Mouse (Mus musculus): ENCODE results near the gene B4galt2. TPM values are rescaled to one million over a fixed set of nuclear protein-coding genes. Genes with fewer than 3 reads are reported as not detected.

Gene B4galt2
- polyA plus RNA-seq, 1 experiment: 37.7 TPM

DNA sequence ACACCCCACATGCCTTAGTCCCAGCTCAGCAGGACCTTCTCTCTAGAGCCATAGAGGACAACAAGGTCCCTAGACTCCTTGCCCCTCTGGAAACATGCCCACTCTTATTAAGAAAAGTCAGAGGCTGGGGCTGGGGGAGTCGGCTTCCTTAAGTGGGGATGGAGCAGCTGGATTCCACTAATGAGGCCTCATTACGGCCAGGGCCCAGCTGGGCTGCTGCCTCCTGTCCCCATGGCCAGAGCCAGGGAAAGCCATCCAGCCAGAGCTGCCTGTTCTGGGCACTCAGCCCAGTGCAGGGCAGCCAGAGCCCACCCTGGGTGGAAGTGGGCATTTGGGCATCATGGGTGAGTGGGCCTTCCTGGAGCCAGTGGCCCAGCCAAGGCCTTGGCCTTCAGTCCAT is 36.3 kb downstream of the B4galt2 start:
- Histone ChIP-seq H3K36me3 (ENCODE audit: control insufficient read depth, insufficient read depth) (no peaks in the 10 kb centered on the region), H3K27me3 (ENCODE audit: control insufficient read depth, insufficient read depth, insufficient read length) (no peaks in the 10 kb centered on the region), H3K4me3 (ENCODE audit: insufficient read depth, poor library complexity, severe bottlenecking) (no peak overlapping the region), H3ac (ENCODE audit: control insufficient read depth, insufficient read length, low read depth) (no peak overlapping the region), H3K79me2 (ENCODE audit: control insufficient read depth, insufficient read depth) (no peaks in the 10 kb centered on the region), H3K79me3 (ENCODE audit: low read depth) (no peaks in the 10 kb centered on the region)
- no peak for TF ChIP-seq MYOG (IDR thresholded peaks at IDR 0.05; ENCODE audit: control insufficient read depth, extremely low read depth, insufficient read length)
- no peak for TF ChIP-seq CEBPB (IDR thresholded peaks at IDR 0.05; ENCODE audit: low read depth)
- TF ChIP-seq CTCF (IDR thresholded peaks at IDR 0.05; ENCODE audit: control insufficient read depth, insufficient read depth, insufficient read length): no peak
- TF ChIP-seq MAX (IDR thresholded peaks at IDR 0.05): no peak
- no peak for TF ChIP-seq MYOD1 (IDR thresholded peaks at IDR 0.05; ENCODE audit: control insufficient read depth, insufficient read length, low read depth)
- TF ChIP-seq FOSL1 (IDR thresholded peaks at IDR 0.05; ENCODE audit: insufficient read depth, low read length, poor library complexity, severe bottlenecking): no peak
- no peak for TF ChIP-seq USF1 (IDR thresholded peaks at IDR 0.05; ENCODE audit: low read depth)

DNA sequence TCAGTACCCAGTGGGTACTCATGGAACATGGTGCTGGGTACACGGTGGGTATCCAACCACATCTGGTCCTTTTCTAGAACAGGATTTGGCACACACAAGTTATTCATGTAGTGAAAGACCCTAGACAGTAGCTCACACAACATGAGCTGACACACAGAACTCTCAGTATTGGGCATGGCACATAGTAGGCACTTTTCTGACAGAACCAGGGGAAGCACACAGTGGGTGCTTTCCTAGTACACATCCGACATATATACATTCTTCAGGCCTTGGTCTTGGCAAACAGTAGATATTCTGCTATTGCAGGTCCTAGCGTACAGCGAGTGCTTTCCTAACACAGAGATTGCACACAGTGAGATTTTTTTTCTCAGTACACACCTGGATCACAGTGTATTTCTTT is 37.0 kb downstream of the B4galt2 start:
- Histone ChIP-seq H3K79me2 (ENCODE audit: control insufficient read depth, insufficient read depth) (no peaks in the 10 kb centered on the region), H3K27me3 (ENCODE audit: control insufficient read depth, insufficient read depth, insufficient read length) (no peaks in the 10 kb centered on the region), H3ac (ENCODE audit: control insufficient read depth, insufficient read length, low read depth) (no peak overlapping the region), H3K4me3 (ENCODE audit: insufficient read depth, poor library complexity, severe bottlenecking) (no peak overlapping the region), H3K36me3 (ENCODE audit: control insufficient read depth, insufficient read depth) (no peaks in the 10 kb centered on the region), H3K79me3 (ENCODE audit: low read depth) (no peaks in the 10 kb centered on the region)
- no peak for TF ChIP-seq CTCF (IDR thresholded peaks at IDR 0.05; ENCODE audit: control insufficient read depth, insufficient read depth, insufficient read length)
- TF ChIP-seq USF1 (IDR thresholded peaks at IDR 0.05; ENCODE audit: low read depth): no peak
- TF ChIP-seq FOSL1 (IDR thresholded peaks at IDR 0.05; ENCODE audit: insufficient read depth, low read length, poor library complexity, severe bottlenecking): no peak
- no peak for TF ChIP-seq MAX (IDR thresholded peaks at IDR 0.05)
- TF ChIP-seq MYOG (IDR thresholded peaks at IDR 0.05; ENCODE audit: control insufficient read depth, extremely low read depth, insufficient read length): no peak
- no peak for TF ChIP-seq CEBPB (IDR thresholded peaks at IDR 0.05; ENCODE audit: low read depth)
- TF ChIP-seq MYOD1 (IDR thresholded peaks at IDR 0.05; ENCODE audit: control insufficient read depth, insufficient read length, low read depth): no peak

DNA sequence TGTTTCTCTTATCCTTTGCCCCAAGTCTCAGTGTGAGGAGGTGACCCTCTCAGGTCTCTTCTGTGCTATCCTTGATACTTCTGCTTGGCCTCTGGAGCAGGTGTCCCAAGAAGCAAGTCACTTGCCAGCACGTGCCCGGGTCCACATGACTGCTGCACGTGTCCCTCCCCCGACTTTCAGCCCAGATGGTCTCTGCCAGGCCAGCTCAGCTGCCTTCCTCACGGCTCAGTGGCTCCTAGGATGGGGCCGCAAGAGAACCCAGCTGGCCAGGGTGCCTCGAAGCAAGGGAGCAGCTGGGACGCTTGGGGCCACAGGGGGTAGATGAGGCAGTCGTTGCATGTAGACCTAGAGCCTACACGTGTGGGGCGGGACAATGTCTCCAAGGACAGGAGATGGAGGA is 38.0 kb downstream of the B4galt2 start:
- Histone ChIP-seq H3K27me3 (ENCODE audit: control insufficient read depth, insufficient read depth, insufficient read length) (no peaks in the 10 kb centered on the region), H3K79me2 (ENCODE audit: control insufficient read depth, insufficient read depth) (no peaks in the 10 kb centered on the region), H3K79me3 (ENCODE audit: low read depth) (no peaks in the 10 kb centered on the region), H3ac (ENCODE audit: control insufficient read depth, insufficient read length, low read depth) (no peak overlapping the region), H3K36me3 (ENCODE audit: control insufficient read depth, insufficient read depth) (no peaks in the 10 kb centered on the region), H3K4me3 (ENCODE audit: insufficient read depth, poor library complexity, severe bottlenecking) (no peak overlapping the region)
- TF ChIP-seq FOSL1 (IDR thresholded peaks at IDR 0.05; ENCODE audit: insufficient read depth, low read length, poor library complexity, severe bottlenecking): no peak
- TF ChIP-seq USF1 (IDR thresholded peaks at IDR 0.05; ENCODE audit: low read depth): no peak
- TF ChIP-seq CEBPB (IDR thresholded peaks at IDR 0.05; ENCODE audit: low read depth): no peak
- no peak for TF ChIP-seq CTCF (IDR thresholded peaks at IDR 0.05; ENCODE audit: control insufficient read depth, insufficient read depth, insufficient read length)

DNA sequence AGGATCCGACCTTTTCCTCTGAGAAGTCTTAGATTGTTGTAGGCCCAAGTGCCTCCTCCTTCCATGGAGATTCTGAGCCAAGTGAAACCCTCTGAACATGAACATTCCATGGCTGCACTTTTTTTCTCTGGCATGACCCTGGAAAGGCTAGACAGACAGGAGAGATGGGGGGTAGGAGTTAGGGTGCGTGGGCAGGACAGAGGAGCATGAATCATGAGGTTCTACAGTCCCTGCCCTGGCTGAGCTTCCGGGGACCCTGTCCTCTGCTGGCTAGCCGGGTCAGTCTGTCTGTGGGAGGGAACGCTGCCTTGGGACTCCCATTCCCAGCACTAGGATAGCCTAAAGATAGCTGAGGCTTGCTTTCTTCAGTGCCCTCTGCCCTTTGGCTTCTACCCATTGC is 38.8 kb downstream of the B4galt2 start:
- Histone ChIP-seq H3ac (ENCODE audit: control insufficient read depth, insufficient read length, low read depth) (no peak overlapping the region), H3K27me3 (ENCODE audit: control insufficient read depth, insufficient read depth, insufficient read length) (no peaks in the 10 kb centered on the region), H3K79me2 (ENCODE audit: control insufficient read depth, insufficient read depth) (no peaks in the 10 kb centered on the region), H3K36me3 (ENCODE audit: control insufficient read depth, insufficient read depth) (no peaks in the 10 kb centered on the region), H3K79me3 (ENCODE audit: low read depth) (no peaks in the 10 kb centered on the region), H3K4me3 (ENCODE audit: insufficient read depth, poor library complexity, severe bottlenecking) (no peak overlapping the region)
- TF ChIP-seq FOSL1 (IDR thresholded peaks at IDR 0.05; ENCODE audit: insufficient read depth, low read length, poor library complexity, severe bottlenecking): no peak
- no peak for TF ChIP-seq MYOG (IDR thresholded peaks at IDR 0.05; ENCODE audit: control insufficient read depth, extremely low read depth, insufficient read length)
- no peak for TF ChIP-seq CEBPB (IDR thresholded peaks at IDR 0.05; ENCODE audit: low read depth)
- no peak for TF ChIP-seq USF1 (IDR thresholded peaks at IDR 0.05; ENCODE audit: low read depth)
- no peak for TF ChIP-seq CTCF (IDR thresholded peaks at IDR 0.05; ENCODE audit: control insufficient read depth, insufficient read depth, insufficient read length)
- TF ChIP-seq MAX (IDR thresholded peaks at IDR 0.05): no peak
- TF ChIP-seq MYOD1 (IDR thresholded peaks at IDR 0.05; ENCODE audit: control insufficient read depth, insufficient read length, low read depth): no peak

DNA sequence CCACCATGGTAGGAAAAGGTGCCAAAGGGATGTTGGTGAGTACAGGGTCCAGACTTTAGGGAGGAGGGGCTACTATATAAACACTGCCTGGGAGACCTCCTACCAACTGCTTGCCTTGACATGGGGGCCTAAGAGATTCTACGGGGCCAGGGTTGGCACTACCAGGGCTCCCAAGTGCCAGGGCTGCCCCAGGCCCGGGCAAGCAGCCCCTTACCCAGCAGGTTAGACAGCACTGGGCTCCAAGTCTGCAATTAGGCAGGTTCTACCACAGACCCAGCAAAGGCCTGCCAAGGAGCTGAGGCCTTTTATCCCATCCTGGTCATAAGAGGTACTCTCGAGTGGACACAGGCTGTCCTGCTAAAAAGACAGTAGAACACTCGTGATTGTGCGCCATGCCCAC is 40.2 kb downstream of the B4galt2 start:
- no peaks in the 10 kb centered on the region for H3K79me2 ChIP-seq (ENCODE audit: control insufficient read depth, insufficient read depth)
- no peaks in the 10 kb centered on the region for H3K36me3 ChIP-seq (ENCODE audit: control insufficient read depth, insufficient read depth)
- no peak overlapping the region for H3K4me3 ChIP-seq (ENCODE audit: insufficient read depth, poor library complexity, severe bottlenecking)
- TF ChIP-seq MYOG (IDR thresholded peaks at IDR 0.05; ENCODE audit: control insufficient read depth, extremely low read depth, insufficient read length): no peak
- no peak for TF ChIP-seq MAX (IDR thresholded peaks at IDR 0.05)
- no peak for TF ChIP-seq FOSL1 (IDR thresholded peaks at IDR 0.05; ENCODE audit: insufficient read depth, low read length, poor library complexity, severe bottlenecking)
- TF ChIP-seq CTCF (IDR thresholded peaks at IDR 0.05; ENCODE audit: control insufficient read depth, insufficient read depth, insufficient read length): no peak
- TF ChIP-seq USF1 (IDR thresholded peaks at IDR 0.05; ENCODE audit: low read depth): no peak
- TF ChIP-seq MYOD1 (IDR thresholded peaks at IDR 0.05; ENCODE audit: control insufficient read depth, insufficient read length, low read depth): no peak
- TF ChIP-seq CEBPB (IDR thresholded peaks at IDR 0.05; ENCODE audit: low read depth): no peak
- no peaks in the 10 kb centered on the region for H3K27me3 ChIP-seq (ENCODE audit: control insufficient read depth, insufficient read depth, insufficient read length)
- no peaks in the 10 kb centered on the region for H3K79me3 ChIP-seq (ENCODE audit: low read depth)
- no peak overlapping the region for H3ac ChIP-seq (ENCODE audit: control insufficient read depth, insufficient read length, low read depth)

DNA sequence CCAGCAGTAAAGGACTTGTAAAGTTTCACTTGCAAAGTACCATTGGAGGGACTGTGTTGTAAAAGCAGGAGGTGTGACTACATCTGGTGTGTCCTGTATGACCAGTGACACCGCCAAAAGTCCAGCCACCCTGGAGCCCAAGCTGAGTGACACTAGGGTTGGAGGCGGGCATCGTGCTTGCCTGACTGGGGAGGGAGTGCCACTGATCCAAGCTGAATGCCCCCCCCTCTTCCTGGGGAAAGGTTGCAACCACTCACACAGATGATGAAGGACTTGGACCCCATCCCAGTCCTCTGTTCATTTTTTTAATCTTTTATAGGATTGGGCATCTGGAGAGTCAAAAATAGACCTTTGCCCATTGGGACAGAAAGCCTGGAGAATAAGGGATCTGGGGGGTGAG is 41.7 kb downstream of the B4galt2 start:
- H3K36me3 ChIP-seq (ENCODE audit: control insufficient read depth, insufficient read depth): no peaks in the 10 kb centered on the region
- H3K79me3 ChIP-seq (ENCODE audit: low read depth): no peaks in the 10 kb centered on the region
- H3K79me2 ChIP-seq (ENCODE audit: control insufficient read depth, insufficient read depth): no peaks in the 10 kb centered on the region
- no peak for TF ChIP-seq CTCF (IDR thresholded peaks at IDR 0.05; ENCODE audit: control insufficient read depth, insufficient read depth, insufficient read length)
- H3K27me3 ChIP-seq (ENCODE audit: control insufficient read depth, insufficient read depth, insufficient read length): no peaks in the 10 kb centered on the region
- no peak overlapping the region for H3ac ChIP-seq (ENCODE audit: control insufficient read depth, insufficient read length, low read depth)
- H3K4me3 ChIP-seq (ENCODE audit: insufficient read depth, poor library complexity, severe bottlenecking): no peak overlapping the region

Data from C2C12 (cell line).